Mouse (Mus musculus): ENCODE measurements around the gene Olfr314.
"Not testable (repeated sequence)": the region's sequence is repeated elsewhere in the genome, so short reads cannot be mapped to it uniquely, and the experiment has no call there.

The Olfr314 gene

GRCm38 (mm10) chr11:58832541-58832940 is 49.8 kb downstream of the Olfr314 start:
- not testable (repeated sequence) for DNase-seq (ENCODE audit: low read depth, low spot score)

Measured in brain, adult 2 months (tissue).